Mouse (Mus musculus): ENCODE results near the gene Tsga10ip. TPM values are rescaled to one million over a fixed set of nuclear protein-coding genes. Genes with fewer than 3 reads are reported as not detected.
A peak's percentile ranks its signal among the peaks of the same experiment; 100 is the strongest.
"Not testable (repeated sequence)": the region's sequence is repeated elsewhere in the genome, so short reads cannot be mapped to it uniquely, and the experiment has no call there.

Tsga10ip gene
- total RNA-seq, 2 experiments from 2014 or later = not detected

GRCm38 (mm10) chr19:5401073-5401472 lies 1.3 kb downstream of the Tsga10ip start:
- DNase-seq (ENCODE audit: low spot score in 2 of 2); intact Hi-C loops (cut with DNase I): not testable (repeated sequence)

- intact Hi-C loops (cut with DNase I) = no loop called here
- no peak for DNase-seq (ENCODE audit: low spot score in 2 of 2)
Measured at GRCm38 (mm10) chr19:5395371-5395770, 7.0 kb downstream of the Tsga10ip start.

GRCm38 (mm10) chr19:5394168-5394567 lies 8.2 kb downstream of the Tsga10ip start:
- no peak for DNase-seq (ENCODE audit: low spot score in 2 of 2)
- intact Hi-C loops (cut with DNase I) = no loop called here

GRCm38 (mm10) chr19:5392892-5393291 lies 9.4 kb downstream of the Tsga10ip start:
- DNase-seq (ENCODE audit: low spot score in 2 of 2) = no peak
- intact Hi-C loops (cut with DNase I) = no loop called here

GRCm38 (mm10) chr19:5390416-5390815 lies 11.9 kb downstream of the Tsga10ip start:
- DNase-seq (ENCODE audit: low spot score in 2 of 2) = no peak
- intact Hi-C loops (cut with DNase I) = no loop called here

GRCm38 (mm10) chr19:5389647-5390046 lies 12.7 kb downstream of the Tsga10ip start:
- intact Hi-C loops (cut with DNase I) = loop anchor here (2.0 kb wide), 1 partner anchor 101 kb away; the partner anchor contains the start of gene Cfl1
- DNase-seq (ENCODE audit: low spot score in 2 of 2) = no peak

- intact Hi-C loops (cut with DNase I) = loop anchor here (1.0 to 2.0 kb wide), 3 partner anchors 22 to 102 kb away; partner anchors contain the start of genes Cfl1, Drap1 and Eif1ad
- peak; percentile 96 to 98 for DNase-seq (ENCODE audit: low spot score in 2 of 2)
Measured at GRCm38 (mm10) chr19:5388588-5389242, 13.6 kb downstream of the Tsga10ip start, which contains the start of gene Sart1. Gene Sart1, minus strand, starts transcription at chr19:5388703.

GRCm38 (mm10) chr19:5388011-5388441 lies 14.3 kb downstream of the Tsga10ip start:
- DNase-seq (ENCODE audit: low spot score in 2 of 2) = peak in 1 of 2 experiments; percentile 17
- intact Hi-C loops (cut with DNase I) = loop anchor here (1.0 to 2.0 kb wide), 3 partner anchors 22 to 103 kb away; partner anchors contain the start of genes Cfl1, Drap1 and Eif1ad

- intact Hi-C loops (cut with DNase I) = no loop called here
- no peak for DNase-seq (ENCODE audit: low spot score in 2 of 2)
Measured at GRCm38 (mm10) chr19:5384715-5385114, 17.6 kb downstream of the Tsga10ip start.

GRCm38 (mm10) chr19:5383326-5383725 lies 19.0 kb downstream of the Tsga10ip start:
- no peak for DNase-seq (ENCODE audit: low spot score in 2 of 2)
- intact Hi-C loops (cut with DNase I) = no loop called here

- DNase-seq (ENCODE audit: low spot score in 2 of 2) = no peak
Measured at GRCm38 (mm10) chr19:5377446-5377845, 24.9 kb downstream of the Tsga10ip start.

GRCm38 (mm10) chr19:5374748-5375147 lies 27.6 kb downstream of the Tsga10ip start:
- no peak for DNase-seq (ENCODE audit: low spot score in 2 of 2)
- intact Hi-C loops (cut with DNase I) = no loop called here

More at GRCm38 (mm10) chr19:5377446-5377845, 24.9 kb downstream of the Tsga10ip start:
- intact Hi-C loops (cut with DNase I) = no loop called here

GRCm38 (mm10) chr19:5374177-5374576 lies 28.1 kb downstream of the Tsga10ip start:
- intact Hi-C loops (cut with DNase I) = no loop called here
- peak in 1 of 2 experiments; percentile 31 for DNase-seq (ENCODE audit: low spot score in 2 of 2)

GRCm38 (mm10) chr19:5372724-5373123 lies 29.6 kb downstream of the Tsga10ip start:
- intact Hi-C loops (cut with DNase I) = no loop called here
- no peak for DNase-seq (ENCODE audit: low spot score in 2 of 2)

- intact Hi-C loops (cut with DNase I) = no loop called here
Measured at GRCm38 (mm10) chr19:5370932-5371331, 31.4 kb downstream of the Tsga10ip start.

GRCm38 (mm10) chr19:5367455-5367854 lies 34.9 kb downstream of the Tsga10ip start:
- intact Hi-C loops (cut with DNase I) = loop anchor here (5.0 kb wide), 1 partner anchor 70 kb away; the partner anchor contains the start of genes Gal3st3 and Sf3b2
- DNase-seq (ENCODE audit: low spot score in 2 of 2) = no peak

More at GRCm38 (mm10) chr19:5370932-5371331, 31.4 kb downstream of the Tsga10ip start:
- no peak for DNase-seq (ENCODE audit: low spot score in 2 of 2)

GRCm38 (mm10) chr19:5367053-5367359 lies 35.3 kb downstream of the Tsga10ip start, which contains the start of gene Banf1:
Gene Banf1, minus strand, starts transcription at chr19:5367168.
- intact Hi-C loops (cut with DNase I) = loop anchor here (5.0 kb wide), 1 partner anchor 70 kb away; the partner anchor contains the start of genes Gal3st3 and Sf3b2
- no peak for DNase-seq (ENCODE audit: low spot score in 2 of 2)

GRCm38 (mm10) chr19:5366175-5367052 lies 35.9 kb downstream of the Tsga10ip start, which contains the start of gene Eif1ad:
Gene Eif1ad, plus strand, starts transcription at chr19:5366741.
- DNase-seq (ENCODE audit: low spot score in 2 of 2) = peak; percentile 97
- intact Hi-C loops (cut with DNase I) = loop anchor here (1.0 to 5.0 kb wide), 3 partner anchors 22 to 69 kb away; partner anchors contain the start of genes Drap1, Gal3st3, Sart1 and Sf3b2

GRCm38 (mm10) chr19:5365751-5366150 lies 36.6 kb downstream of the Tsga10ip start:
- no peak for DNase-seq (ENCODE audit: low spot score in 2 of 2)
- intact Hi-C loops (cut with DNase I) = loop anchor here (1.0 to 5.0 kb wide), 3 partner anchors 23 to 68 kb away; partner anchors contain the start of genes Drap1, Gal3st3, Sart1 and Sf3b2

- no peak for DNase-seq (ENCODE audit: low spot score in 2 of 2)
- intact Hi-C loops (cut with DNase I) = no loop called here
Measured at GRCm38 (mm10) chr19:5364124-5364523, 38.2 kb downstream of the Tsga10ip start.
